Mouse (Mus musculus): ENCODE results near the gene Ifitm10. TPM values are rescaled to one million over a fixed set of nuclear protein-coding genes. Genes with fewer than 3 reads are reported as not detected.
A peak's percentile ranks its signal among the peaks of the same experiment; 100 is the strongest.

The Ifitm10 gene
- polyA plus RNA-seq, 1 experiment from 2014 or later, result 0.63 TPM

- 96% methylated on average over 1 of the region's 1 CpGs for WGBS
- ATAC-seq (ENCODE audit: low FRiP score, low read depth), result peak; percentile 43; the same call in 1 of the 2 replicates
- Histone ChIP-seq H3K4me3 (peak overlapping the region; percentile 80), H3K4me2 (replicated peaks) (peak overlapping the region; percentile 71), H3K36me3 (peaks cover 27% of the 10 kb centered on the region), H3K4me1 (peaks cover 13% of the 10 kb centered on the region), H3K9ac (replicated peaks) (0 out of 2 replicates have a peak overlapping the region, but pooled peaks have one; percentile 6), H3K27ac (replicated peaks) (peak overlapping the region; percentile 30; the same call in 1 of the 2 replicates), H3K9me3 (no peaks in the 10 kb centered on the region), H3K27me3 (peaks cover 7% of the 10 kb centered on the region)
These were observed 14.6 kb upstream of the Ifitm10 start for GRCm38 (mm10) chr7:142388198-142388597.

- Histone ChIP-seq H3K27ac (replicated peaks) (peak within 1 kb of the TSS; percentile 63), H3K36me3 (peaks cover 33% of the 10 kb centered on the region), H3K9me3 (no peaks in the 10 kb centered on the region), H3K9ac (replicated peaks) (peak within 1 kb of the TSS; percentile 85), H3K4me3 (peak within 1 kb of the TSS; percentile 80), H3K4me2 (replicated peaks) (peak within 1 kb of the TSS; percentile 71), H3K4me1 (peaks cover 13% of the 10 kb centered on the region), H3K27me3 (peaks cover 7% of the 10 kb centered on the region)
- peak; percentile 96 for ATAC-seq (ENCODE audit: low FRiP score, low read depth)
- under 1% methylated on average over 55 of the region's 55 CpGs for WGBS
These were observed 14.0 kb upstream of the Ifitm10 start, which contains the start of gene Ctsd for GRCm38 (mm10) chr7:142387419-142388148. Gene Ctsd (minus strand): TSS chr7:142388038.

GRCm38 (mm10) chr7:142386621-142387201 lies 13.2 kb upstream of the Ifitm10 start:
- Histone ChIP-seq H3K27ac (replicated peaks) (no peak overlapping the region), H3K9ac (replicated peaks) (peak overlapping the region; percentile 85), H3K4me3 (peak overlapping the region; percentile 80), H3K27me3 (peaks cover 7% of the 10 kb centered on the region), H3K4me1 (peaks cover 13% of the 10 kb centered on the region), H3K4me2 (replicated peaks) (peak overlapping the region; percentile 71), H3K9me3 (no peaks in the 10 kb centered on the region), H3K36me3 (peaks cover 42% of the 10 kb centered on the region)
- ATAC-seq (ENCODE audit: low FRiP score, low read depth), result 0 out of 2 replicates have a peak, but pooled peaks have one; percentile 13
- 67% methylated on average over 6 of the region's 6 CpGs for WGBS

- no peak for ATAC-seq (ENCODE audit: low FRiP score, low read depth)
- WGBS, result 95% methylated on average over 3 of the region's 3 CpGs
- Histone ChIP-seq H3K36me3 (peaks cover 50% of the 10 kb centered on the region), H3K4me3 (peak overlapping the region; percentile 80; the same call in 1 of the 2 replicates), H3K9me3 (no peaks in the 10 kb centered on the region), H3K9ac (replicated peaks) (no peak overlapping the region), H3K4me2 (replicated peaks) (peak overlapping the region; percentile 71), H3K4me1 (peaks cover 13% of the 10 kb centered on the region), H3K27me3 (peaks cover 7% of the 10 kb centered on the region), H3K27ac (replicated peaks) (no peak overlapping the region)
These were observed 12.3 kb upstream of the Ifitm10 start for GRCm38 (mm10) chr7:142385742-142386403.

- no peak overlapping the region for H3K9ac ChIP-seq (replicated peaks)
- H3K36me3 ChIP-seq, result peaks cover 66% of the 10 kb centered on the region
- peaks cover 13% of the 10 kb centered on the region for H3K4me1 ChIP-seq
- no peaks in the 10 kb centered on the region for H3K9me3 ChIP-seq
- WGBS, result 86% methylated on average over 10 of the region's 10 CpGs
- no peak overlapping the region for H3K4me2 ChIP-seq (replicated peaks)
- H3K27me3 ChIP-seq, result no peaks in the 10 kb centered on the region
- H3K27ac ChIP-seq (replicated peaks), result no peak overlapping the region
- no peak for ATAC-seq (ENCODE audit: low FRiP score, low read depth)
- H3K4me3 ChIP-seq, result no peak overlapping the region
These were observed 10.8 kb upstream of the Ifitm10 start for GRCm38 (mm10) chr7:142384306-142384705.

- H3K27ac ChIP-seq (replicated peaks), result no peak within 1 kb of the TSS
- H3K9me3 ChIP-seq, result no peaks in the 10 kb centered on the region
- no peak within 1 kb of the TSS for H3K9ac ChIP-seq (replicated peaks)
- ATAC-seq (ENCODE audit: low FRiP score, low read depth), result no peak
- H3K4me3 ChIP-seq, result no peak within 1 kb of the TSS
- WGBS, result 96% methylated on average over 5 of the region's 5 CpGs
- no peak within 1 kb of the TSS for H3K4me2 ChIP-seq (replicated peaks)
- peaks cover 83% of the 10 kb centered on the region for H3K36me3 ChIP-seq
- no peaks in the 10 kb centered on the region for H3K27me3 ChIP-seq
- peaks cover 13% of the 10 kb centered on the region for H3K4me1 ChIP-seq
These were observed 9.0 kb upstream of the Ifitm10 start, which contains the start of gene Gm49369 for GRCm38 (mm10) chr7:142382567-142382966. Gene Gm49369 (minus strand): TSS chr7:142382667.

GRCm38 (mm10) chr7:142381175-142381574 lies 7.6 kb upstream of the Ifitm10 start:
- H3K27me3 ChIP-seq, result no peaks in the 10 kb centered on the region
- peaks cover 97% of the 10 kb centered on the region for H3K36me3 ChIP-seq
- 97% methylated on average over 4 of the region's 4 CpGs for WGBS
- no peaks in the 10 kb centered on the region for H3K9me3 ChIP-seq
- peaks cover 3% of the 10 kb centered on the region for H3K4me1 ChIP-seq
- no peak overlapping the region for H3K9ac ChIP-seq (replicated peaks)
- H3K27ac ChIP-seq (replicated peaks), result no peak overlapping the region
- ATAC-seq (ENCODE audit: low FRiP score, low read depth), result no peak
- H3K4me2 ChIP-seq (replicated peaks), result no peak overlapping the region
- H3K4me3 ChIP-seq, result no peak overlapping the region

GRCm38 (mm10) chr7:142379186-142379585 lies 5.6 kb upstream of the Ifitm10 start:
- H3K27ac ChIP-seq (replicated peaks), result no peak overlapping the region
- WGBS, result 92% methylated on average over 6 of the region's 6 CpGs
- no peaks in the 10 kb centered on the region for H3K9me3 ChIP-seq
- H3K36me3 ChIP-seq, result peaks cover 93% of the 10 kb centered on the region
- no peak for ATAC-seq (ENCODE audit: low FRiP score, low read depth)
- H3K27me3 ChIP-seq, result peaks cover 7% of the 10 kb centered on the region; the same call in 1 of the 2 replicates
- H3K9ac ChIP-seq (replicated peaks), result no peak overlapping the region
- H3K4me3 ChIP-seq, result no peak overlapping the region
- H3K4me1 ChIP-seq, result no peaks in the 10 kb centered on the region
- no peak overlapping the region for H3K4me2 ChIP-seq (replicated peaks)

- no peak for ATAC-seq (ENCODE audit: low FRiP score, low read depth)
- Histone ChIP-seq H3K36me3 (peaks cover 75% of the 10 kb centered on the region), H3K9me3 (no peaks in the 10 kb centered on the region), H3K9ac (replicated peaks) (no peak overlapping the region), H3K27me3 (peaks cover 23% of the 10 kb centered on the region), H3K4me3 (no peak overlapping the region), H3K4me2 (replicated peaks) (no peak overlapping the region), H3K27ac (replicated peaks) (no peak overlapping the region), H3K4me1 (no peaks in the 10 kb centered on the region)
- WGBS, result 91% methylated on average over 14 of the region's 14 CpGs
These were observed 3.8 kb upstream of the Ifitm10 start for GRCm38 (mm10) chr7:142377233-142377925.

- H3K27me3 ChIP-seq, result peaks cover 36% of the 10 kb centered on the region
- H3K27ac ChIP-seq (replicated peaks), result no peak overlapping the region
- WGBS, result 82% methylated on average over 4 of the region's 4 CpGs
- H3K9ac ChIP-seq (replicated peaks), result no peak overlapping the region
- no peak overlapping the region for H3K4me2 ChIP-seq (replicated peaks)
- H3K36me3 ChIP-seq, result peaks cover 62% of the 10 kb centered on the region
- ATAC-seq (ENCODE audit: low FRiP score, low read depth), result no peak
- H3K9me3 ChIP-seq, result no peaks in the 10 kb centered on the region
- H3K4me3 ChIP-seq, result no peak overlapping the region
- H3K4me1 ChIP-seq, result peaks cover 7% of the 10 kb centered on the region
These were observed 2.5 kb upstream of the Ifitm10 start for GRCm38 (mm10) chr7:142376096-142376495.

- Histone ChIP-seq H3K4me2 (replicated peaks) (no peak overlapping the region), H3K27ac (replicated peaks) (no peak overlapping the region), H3K27me3 (peaks cover 44% of the 10 kb centered on the region), H3K4me1 (peaks cover 8% of the 10 kb centered on the region), H3K9ac (replicated peaks) (no peak overlapping the region), H3K4me3 (no peak overlapping the region), H3K36me3 (peaks cover 54% of the 10 kb centered on the region), H3K9me3 (no peaks in the 10 kb centered on the region)
- ATAC-seq (ENCODE audit: low FRiP score, low read depth), result no peak
- 82% methylated on average over 6 of the region's 6 CpGs for WGBS
These were observed 1.7 kb upstream of the Ifitm10 start for GRCm38 (mm10) chr7:142375261-142375724.

All from midbrain, embryonic 12.5 days (tissue).